Mouse (Mus musculus) layer of hippocampus, adult 2 months (tissue): ENCODE measurements around the gene Traf6. TPM values are rescaled to one million over a fixed set of nuclear protein-coding genes. Genes with fewer than 3 reads are reported as not detected.
A peak's percentile ranks its signal among the peaks of the same experiment; 100 is the strongest.

Experiments
- DNase-seq, 2 experiments: peaks; one replicate each; pipeline ENCODE4 v3.0.0; 2022; ENCODE audit warnings: low spot score in 2 of 2
- H3K27ac ChIP-seq: fragments of 200-600 bp; 2 replicates; pipeline ENCODE4 v1.8.1; 2022
- H3K4me3 ChIP-seq: fragments of 200-600 bp; 2 replicates; pipeline ENCODE4 v1.8.1; 2022; ENCODE audit warnings: mild to moderate bottlenecking
- CTCF ChIP-seq: fragments of 200-600 bp; conservative IDR thresholded peaks from 2 replicates; pipeline ENCODE4 v1.8.1; 2022; ENCODE audit warnings: antibody characterized with exemption, mild to moderate bottlenecking, moderate library complexity
- total RNA-seq, 2 experiments: library from RNA; stranded (reverse); gene quantifications; 2 replicates each; pipeline ENCODE4 v1.2.3; 2021

Gene Traf6
- total RNA-seq, 2 experiments from 2014 or later = 14.1 to 16.8 TPM

DNA sequence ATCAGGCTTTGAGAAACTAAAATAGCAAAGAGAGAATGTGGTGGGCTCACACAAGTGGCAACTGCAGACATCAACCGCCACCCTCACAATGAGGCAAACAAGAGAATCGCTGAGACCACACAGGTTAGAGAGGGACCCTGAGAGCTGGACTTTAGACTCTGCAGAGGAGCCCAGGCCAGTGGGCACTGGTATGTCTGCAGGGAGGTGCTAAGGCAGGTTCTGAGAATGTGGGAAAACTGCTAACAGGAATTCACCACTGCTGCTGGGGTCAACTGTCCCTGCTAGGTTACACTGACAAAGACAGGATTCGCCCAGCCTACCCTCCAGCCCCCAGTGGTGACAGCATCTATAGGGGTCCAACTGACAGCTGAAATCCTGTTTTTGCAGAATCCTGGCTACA is 33.4 kb downstream of the Traf6 start:
- DNase-seq = no peak
- Histone ChIP-seq H3K4me3 (no peak overlapping the region), H3K27ac (no peak overlapping the region)
- TF ChIP-seq CTCF = no peak

DNA sequence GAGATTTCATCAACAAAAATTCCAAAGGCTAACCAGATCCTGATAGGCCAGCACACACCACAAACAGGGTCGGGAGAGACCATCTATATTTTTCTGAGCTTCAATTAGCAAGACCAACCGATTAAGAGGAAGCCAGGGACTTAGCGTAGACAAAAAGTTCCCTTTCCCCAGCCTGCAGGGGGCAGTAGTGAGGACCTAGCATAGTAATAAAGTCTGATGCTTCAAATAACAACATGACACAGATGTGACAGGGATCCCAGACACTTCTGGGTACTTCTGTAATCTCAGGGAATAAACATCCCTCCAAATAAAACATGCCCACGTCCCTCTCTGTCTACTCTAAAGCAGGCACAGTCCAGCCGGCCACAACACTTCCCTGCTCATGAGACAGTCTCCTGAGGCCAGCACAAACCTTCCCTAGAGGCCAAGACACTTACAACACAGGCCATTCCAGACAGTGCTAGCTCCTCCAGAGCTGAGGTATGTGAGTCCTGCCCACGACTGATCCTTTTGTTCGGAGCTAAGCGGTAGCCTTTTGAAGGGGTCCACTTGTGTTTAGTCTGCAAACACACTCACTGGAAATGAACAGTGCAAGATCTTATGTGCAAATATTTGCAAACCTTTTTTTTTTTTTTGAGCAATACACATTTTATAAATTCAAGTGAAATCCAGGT is 37.6 kb downstream of the Traf6 start:
- no peak overlapping the region for H3K27ac ChIP-seq
- no peak overlapping the region for H3K4me3 ChIP-seq
- DNase-seq = peak in 1 of 2 experiments; percentile 33
- TF ChIP-seq CTCF = peak; percentile 76

- no peak for TF ChIP-seq CTCF
- no peak for DNase-seq
- Histone ChIP-seq H3K27ac (no peak overlapping the region), H3K4me3 (no peak overlapping the region)
Observed at GRCm38 (mm10) chr2:101717162-101717561, 38.9 kb downstream of the Traf6 start.

DNA sequence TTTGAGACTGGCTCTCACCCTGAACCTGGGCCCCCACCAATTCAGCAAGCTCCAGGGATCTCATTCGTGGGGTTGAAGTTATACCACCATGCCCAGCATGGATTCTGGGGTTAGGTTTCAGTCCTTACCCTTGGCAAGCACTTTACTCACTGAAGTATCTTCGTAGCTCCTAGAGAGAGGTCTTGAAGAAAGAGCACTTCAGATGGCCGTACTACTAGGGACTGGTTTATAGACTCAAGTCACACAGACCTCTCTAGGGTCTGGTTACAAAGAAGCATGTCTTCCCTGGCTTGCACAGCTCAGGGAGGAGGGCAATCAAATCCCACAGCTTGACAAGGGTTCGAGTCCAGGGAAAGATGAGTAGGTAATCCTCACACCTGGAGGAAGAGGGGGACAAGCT is 43.6 kb downstream of the Traf6 start:
- TF ChIP-seq CTCF = no peak
- peak overlapping the region; percentile 69 for H3K27ac ChIP-seq
- DNase-seq = no peak
- H3K4me3 ChIP-seq = no peak overlapping the region

- peak overlapping the region; percentile 69 for H3K27ac ChIP-seq
- TF ChIP-seq CTCF = no peak
Observed at GRCm38 (mm10) chr2:101722370-101723332, 44.4 kb downstream of the Traf6 start.

GRCm38 (mm10) chr2:101723333-101723881 is 45.2 kb downstream of the Traf6 start:
- TF ChIP-seq CTCF = no peak
- Histone ChIP-seq H3K4me3 (no peak overlapping the region), H3K27ac (0 out of 2 replicates have a peak overlapping the region, but pooled peaks have one; percentile 43)
- no peak for DNase-seq

More at GRCm38 (mm10) chr2:101722370-101723332, 44.4 kb downstream of the Traf6 start:
- DNase-seq = no peak
- H3K4me3 ChIP-seq = no peak overlapping the region

DNA sequence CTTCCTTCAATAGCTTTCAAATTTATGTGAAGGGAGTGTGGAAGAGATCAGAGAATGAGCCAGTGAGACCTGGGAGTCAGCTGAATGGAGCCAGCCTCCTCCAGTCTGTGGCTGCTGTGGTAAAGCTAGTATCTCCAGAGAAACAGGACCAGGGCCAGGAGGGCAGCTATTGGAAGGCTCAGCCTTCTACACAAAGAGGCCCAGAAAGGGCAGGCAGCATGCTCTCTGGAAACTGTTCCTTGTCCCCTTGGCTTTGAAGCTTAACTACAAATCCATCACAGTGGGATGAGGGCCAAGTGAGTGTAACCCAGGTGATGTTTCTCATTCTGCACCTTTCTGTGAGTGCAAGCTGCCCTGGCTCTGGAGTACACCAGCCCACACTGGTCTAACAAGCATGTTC is 49.6 kb downstream of the Traf6 start:
- TF ChIP-seq CTCF = no peak
- Histone ChIP-seq H3K4me3 (no peak overlapping the region), H3K27ac (no peak overlapping the region)
- no peak for DNase-seq

GRCm38 (mm10) chr2:101729472-101729871 is 51.2 kb downstream of the Traf6 start:
- no peak for DNase-seq
- H3K27ac ChIP-seq = no peak overlapping the region
- H3K4me3 ChIP-seq = no peak overlapping the region
- TF ChIP-seq CTCF = no peak

- Histone ChIP-seq H3K27ac (peak overlapping the region; percentile 28; the same call in 1 of the 2 replicates), H3K4me3 (no peak overlapping the region)
- peak in 1 of 2 experiments; percentile 15 for DNase-seq
- TF ChIP-seq CTCF = no peak
Observed at GRCm38 (mm10) chr2:101730972-101731371, 52.7 kb downstream of the Traf6 start.

- Histone ChIP-seq H3K27ac (0 out of 2 replicates have a peak overlapping the region, but pooled peaks have one; percentile 14), H3K4me3 (no peak overlapping the region)
- no peak for DNase-seq
- TF ChIP-seq CTCF = no peak
Observed at GRCm38 (mm10) chr2:101732777-101733210, 54.6 kb downstream of the Traf6 start.

GRCm38 (mm10) chr2:101733564-101733963 is 55.3 kb downstream of the Traf6 start:
- TF ChIP-seq CTCF = no peak
- DNase-seq = peak; percentile 26 to 29
- no peak overlapping the region for H3K4me3 ChIP-seq
- peak overlapping the region; percentile 25; the same call in 1 of the 2 replicates for H3K27ac ChIP-seq

DNA sequence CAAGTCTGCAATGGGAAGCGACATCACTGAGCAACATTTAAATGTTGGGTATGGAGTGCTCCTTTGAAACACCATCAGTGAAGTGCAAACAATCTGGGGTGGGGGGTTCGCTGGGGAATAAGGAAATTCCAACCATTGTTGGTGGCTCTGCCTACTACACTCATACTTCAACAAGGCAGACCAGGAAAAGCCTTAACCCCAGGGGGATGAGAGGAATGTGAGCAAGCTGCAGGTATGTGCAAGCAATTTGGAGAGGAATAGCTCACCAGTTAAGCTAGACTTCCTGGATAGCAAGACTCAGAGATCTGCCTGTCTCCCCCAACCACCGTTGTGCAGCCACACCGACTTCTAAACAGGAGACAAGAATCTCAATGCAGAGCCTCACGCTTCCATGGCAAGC is 61.7 kb downstream of the Traf6 start:
- no peak for DNase-seq
- TF ChIP-seq CTCF = no peak
- Histone ChIP-seq H3K4me3 (no peak overlapping the region), H3K27ac (no peak overlapping the region)

GRCm38 (mm10) chr2:101741653-101742052 is 63.4 kb downstream of the Traf6 start:
- no peak for DNase-seq
- Histone ChIP-seq H3K27ac (no peak overlapping the region), H3K4me3 (no peak overlapping the region)
- no peak for TF ChIP-seq CTCF
